Mouse (Mus musculus) hindbrain, embryonic 14.5 days (tissue): ENCODE measurements around the gene Aatk. TPM values are rescaled to one million over a fixed set of nuclear protein-coding genes. Genes with fewer than 3 reads are reported as not detected.
A peak's percentile ranks its signal among the peaks of the same experiment; 100 is the strongest.

Experiments
- ATAC-seq: fragments of 200-750 bp; cut with Nextera tagmentation; 2 replicates; pipeline ENCODE4 v1.8.0; 2017; ENCODE audit warnings: moderate number of reproducible peaks, mild to moderate bottlenecking, moderate TSS enrichment, moderate library complexity; ENCODE audit not compliant: low FRiP score
- DNase-seq: peaks from one replicate; pipeline ENCODE4 v3.0.0-alpha.2; 2015; ENCODE audit warnings: low spot score
- H3K27ac ChIP-seq: fragments of 300-500 bp; sonication (generic); 2 replicates; pipeline ENCODE4 v1.5.1; 2014; ENCODE audit warnings: mild to moderate bottlenecking, moderate library complexity
- H3K27me3 ChIP-seq: fragments of 300-500 bp; sonication (generic); 2 replicates; pipeline ENCODE4 v1.6.1; 2014; ENCODE audit warnings: mild to moderate bottlenecking, low read length, mixed read lengths; ENCODE audit not compliant: control insufficient read depth, insufficient read depth
- H3K36me3 ChIP-seq: fragments of 300-500 bp; sonication (generic); replicated peaks from 2 replicates; pipeline ENCODE4 v1.6.1; 2014; ENCODE audit not compliant: control insufficient read depth, insufficient read depth
- H3K4me1 ChIP-seq: fragments of 300-500 bp; sonication (generic); replicated peaks from 2 replicates; pipeline ENCODE4 v1.6.1; 2014; ENCODE audit warnings: antibody characterized with exemption, low read length, mixed read lengths; ENCODE audit not compliant: control insufficient read depth, insufficient read depth
- H3K4me2 ChIP-seq: fragments of 300-500 bp; sonication (generic); replicated peaks from 2 replicates; pipeline ENCODE4 v1.6.1; 2014; ENCODE audit warnings: mild to moderate bottlenecking, moderate library complexity
- H3K4me3 ChIP-seq: fragments of 300-500 bp; sonication (generic); replicated peaks from 2 replicates; pipeline ENCODE4 v1.5.1; 2014; ENCODE audit warnings: mild to moderate bottlenecking, low read length
- H3K9ac ChIP-seq: fragments of 300-500 bp; sonication (generic); 2 replicates; pipeline ENCODE4 v1.6.1; 2014
- H3K9me3 ChIP-seq: fragments of 300-500 bp; sonication (generic); 2 replicates; pipeline ENCODE4 v1.6.1; 2016; ENCODE audit warnings: low read length; ENCODE audit not compliant: control insufficient read depth
- WGBS: fragments of 180-500 bp; shearing (Covaris S2); extraction: QIAGEN DNeasy Blood & Tissue Kit; methylation state at CpG from one replicate; pipeline ENCODE4 v1.1.7; 2014; 5-methylcytosine and 5-hydroxymethylcytosine counted together
- microRNA counts: library from miRNA; unstranded; fragments of <30 nt; microRNA quantifications from one replicate; lab custom pipeline; 2016
- microRNA-seq: library from miRNA; unstranded; fragments of <30 nt; microRNA quantifications from one replicate; pipeline ENCODE4, GENCODE M21; 2016
- polyA plus RNA-seq: library from polyadenylated mRNA; unstranded; fragments of >200 nt; fragmentation: Nextera tagmentation; extraction: Ambion mirVana; gene quantifications from 2 replicates; pipeline ENCODE4 v1.2.1, GENCODE M21; 2014

Gene Aatk
- polyA plus RNA-seq, 1 experiment from 2014 or later, result 49.1 TPM

DNA sequence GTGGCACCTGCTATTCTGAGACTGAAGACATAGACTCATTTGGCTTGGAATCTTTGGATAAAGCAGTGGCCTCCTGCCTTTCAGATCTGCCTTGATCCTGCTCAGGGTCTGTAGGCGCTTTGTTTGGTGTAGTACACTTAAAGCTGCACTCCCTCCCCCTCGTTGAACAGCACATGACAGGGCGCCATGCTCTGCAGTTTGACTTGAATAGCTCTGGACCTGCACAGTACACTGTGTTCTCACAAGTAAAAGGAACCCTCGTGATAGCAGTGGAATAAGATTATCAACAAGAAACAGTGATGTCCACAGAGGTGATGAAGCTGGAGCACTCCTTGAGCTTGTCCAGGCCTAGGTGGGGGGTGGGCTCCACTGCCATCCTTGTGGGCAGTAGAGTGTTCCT, 87.3 kb downstream of the Aatk start:
- Histone ChIP-seq H3K9ac (no peak overlapping the region), H3K27me3 (no peaks in the 10 kb centered on the region), H3K9me3 (no peaks in the 10 kb centered on the region), H3K4me1 (no peaks in the 10 kb centered on the region), H3K27ac (no peak overlapping the region), H3K36me3 (no peaks in the 10 kb centered on the region), H3K4me3 (no peak overlapping the region), H3K4me2 (no peak overlapping the region)
- DNase-seq, result no peak
- 90% methylated on average over 4 of the region's 4 CpGs for WGBS
- ATAC-seq, result no peak

DNA sequence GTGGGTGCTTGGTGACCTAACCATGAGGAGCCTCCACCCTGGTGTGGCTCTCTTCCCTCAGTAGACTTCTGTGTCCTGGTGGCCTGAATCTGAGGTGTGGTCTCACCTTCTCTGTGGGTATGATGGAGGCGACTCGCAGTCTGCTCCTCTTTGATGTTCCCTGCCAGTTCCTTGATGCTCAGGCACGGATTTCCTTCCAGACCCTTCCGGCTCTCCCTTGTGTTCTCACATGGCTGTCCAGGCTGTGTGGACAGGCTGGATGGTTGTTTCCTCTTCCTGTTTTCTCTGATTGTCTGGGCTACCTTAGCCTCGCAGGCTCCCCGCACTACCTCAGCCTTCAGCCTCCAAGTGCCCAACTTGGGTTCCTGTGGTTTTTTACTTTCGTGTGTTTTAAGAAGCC, 88.1 kb downstream of the Aatk start:
- Histone ChIP-seq H3K27me3 (no peaks in the 10 kb centered on the region), H3K4me2 (no peak overlapping the region), H3K27ac (no peak overlapping the region), H3K4me1 (no peaks in the 10 kb centered on the region), H3K9ac (no peak overlapping the region), H3K36me3 (no peaks in the 10 kb centered on the region), H3K4me3 (no peak overlapping the region), H3K9me3 (no peaks in the 10 kb centered on the region)
- 93% methylated on average over 7 of the region's 7 CpGs for WGBS
- DNase-seq, result no peak
- no peak for ATAC-seq

MicroRNAs encoded within 50 kb of the gene (microRNA counts, 519-probe panel; counts per million panel counts)
- microRNA mmu-miR-338-3p (lab: Ali Mortazavi, UCI) (3,833 counts per million, percentile 24 among the panel's probes with 10 or more counts), microRNA mmu-miR-338-5p (lab: Ali Mortazavi, UCI) (not detected)

Small RNAs within 50 kb of the gene (microRNA-seq; reads per million reads assigned to microRNA genes)
- gene Gm25948 (not detected), gene Mir3065 (not detected), gene Mir338 (not detected)

Other genes starting within 250 kb of the Aatk start
- gene Chmp6, start 133.7 kb downstream of the Aatk start, polyA plus RNA-seq, result 91.1 and 95.5 TPM in 2 replicates
- 13.7 and 14.4 TPM in 2 replicates for gene Baiap2, start 104.4 kb downstream of the Aatk start, polyA plus RNA-seq
- gene Cep131, start 39.7 kb upstream of the Aatk start, polyA plus RNA-seq, result 27.8 and 28.1 TPM in 2 replicates
- 17.7 and 20.1 TPM in 2 replicates for gene Tepsin, start 51.6 kb upstream of the Aatk start, polyA plus RNA-seq
- gene Ndufaf8, start 51.8 kb upstream of the Aatk start, polyA plus RNA-seq, result 47.5 and 62.8 TPM in 2 replicates
- 92.9 and 93.8 TPM in 2 replicates for gene Slc38a10, start 104.2 kb upstream of the Aatk start, polyA plus RNA-seq
- gene Bahcc1, start 185.8 kb upstream of the Aatk start, polyA plus RNA-seq, result 15.9 and 16.3 TPM in 2 replicates